Mouse (Mus musculus) kidney, postnatal 25 days (tissue): Measurements from ENCODE around the gene Adamts7.

ENCODE experiments used
- DNase-seq, 2 experiments: peaks; one replicate each; pipeline ENCODE4 v3.0.0; 2021; ENCODE audit warnings: mixed read lengths in 2 of 2

The Adamts7 gene

GRCm38 (mm10) chr9:90198531-90199449 lies 35.9 kb downstream of the Adamts7 start:
- DNase-seq, result peak; percentile 79 to 92

GRCm38 (mm10) chr9:90199611-90200010 lies 36.7 kb downstream of the Adamts7 start:
- DNase-seq, result no peak

- DNase-seq, result no peak
Measured at GRCm38 (mm10) chr9:90200501-90200900, 37.6 kb downstream of the Adamts7 start.

GRCm38 (mm10) chr9:90201096-90201495 lies 38.2 kb downstream of the Adamts7 start:
- DNase-seq, result no peak

GRCm38 (mm10) chr9:90201541-90201940 lies 38.7 kb downstream of the Adamts7 start:
- DNase-seq, result no peak

GRCm38 (mm10) chr9:90203233-90203632 lies 40.4 kb downstream of the Adamts7 start:
- no peak for DNase-seq

GRCm38 (mm10) chr9:90204396-90204915 lies 41.6 kb downstream of the Adamts7 start:
- no peak for DNase-seq

- DNase-seq, result peak; percentile 83 to 91
Measured at GRCm38 (mm10) chr9:90206500-90206899, 43.6 kb downstream of the Adamts7 start.

GRCm38 (mm10) chr9:90207808-90208207 lies 44.9 kb downstream of the Adamts7 start:
- DNase-seq, result no peak

- DNase-seq, result no peak
Measured at GRCm38 (mm10) chr9:90208655-90209054, 45.8 kb downstream of the Adamts7 start.

GRCm38 (mm10) chr9:90213127-90213526 lies 50.3 kb downstream of the Adamts7 start:
- DNase-seq, result no peak

GRCm38 (mm10) chr9:90216259-90217001 lies 53.6 kb downstream of the Adamts7 start:
- DNase-seq, result no peak

GRCm38 (mm10) chr9:90217501-90217900 lies 54.6 kb downstream of the Adamts7 start:
- no peak for DNase-seq

GRCm38 (mm10) chr9:90222275-90222674 lies 59.4 kb downstream of the Adamts7 start:
- DNase-seq, result no peak

GRCm38 (mm10) chr9:90226081-90226741 lies 63.3 kb downstream of the Adamts7 start:
- DNase-seq, result peak; percentile 36 to 64

- DNase-seq, result no peak
Measured at GRCm38 (mm10) chr9:90226742-90227096, 63.9 kb downstream of the Adamts7 start.

- peak; percentile 49 to 62 for DNase-seq
Measured at GRCm38 (mm10) chr9:90227171-90227570, 64.3 kb downstream of the Adamts7 start.

GRCm38 (mm10) chr9:90232781-90233690 lies 70.2 kb downstream of the Adamts7 start:
- no peak for DNase-seq

GRCm38 (mm10) chr9:90233906-90234419 lies 71.1 kb downstream of the Adamts7 start:
- DNase-seq, result no peak

GRCm38 (mm10) chr9:90234786-90235185 lies 71.9 kb downstream of the Adamts7 start:
- DNase-seq, result no peak

- no peak for DNase-seq
Measured at GRCm38 (mm10) chr9:90235258-90235882, 72.5 kb downstream of the Adamts7 start.
